Mouse (Mus musculus) forebrain, embryonic 11.5 days (tissue): ENCODE data around the gene G6pc3. TPM values are rescaled to one million over a fixed set of nuclear protein-coding genes. Genes with fewer than 3 reads are reported as not detected.

Source experiments
- ATAC-seq: fragments of 200-750 bp; cut with Nextera tagmentation; replicated peaks from 2 replicates; pipeline ENCODE4 v1.8.0; 2017; ENCODE audit warnings: moderate TSS enrichment; ENCODE audit not compliant: low FRiP score
- DNase-seq: peaks from one replicate; pipeline ENCODE4 v3.0.0-alpha.2; 2017; ENCODE audit warnings: low spot score
- H3K27ac ChIP-seq: fragments of 300-500 bp; sonication (generic); 2 replicates; pipeline ENCODE4 v1.5.1; 2014; ENCODE audit warnings: low read depth, low read length
- H3K27me3 ChIP-seq: fragments of 300-500 bp; sonication (generic); 2 replicates; pipeline ENCODE4 v1.6.1; 2014; ENCODE audit warnings: mild to moderate bottlenecking, low read length, mixed read lengths; ENCODE audit not compliant: control insufficient read depth, insufficient read depth
- H3K36me3 ChIP-seq: fragments of 300-500 bp; sonication (generic); 2 replicates; pipeline ENCODE4 v1.6.1; 2014; ENCODE audit warnings: mild to moderate bottlenecking, low read length, moderate library complexity, mixed read lengths; ENCODE audit not compliant: control insufficient read depth, insufficient read depth
- H3K4me1 ChIP-seq: fragments of 300-500 bp; sonication (generic); replicated peaks from 2 replicates; pipeline ENCODE4 v1.6.1; 2014; ENCODE audit warnings: low read length, mixed read lengths; ENCODE audit not compliant: control insufficient read depth, insufficient read depth
- H3K4me2 ChIP-seq: fragments of 300-500 bp; sonication (generic); 2 replicates; pipeline ENCODE4 v1.6.1; 2014; ENCODE audit warnings: low read depth, mild to moderate bottlenecking, low read length, moderate library complexity, mixed read lengths; ENCODE audit not compliant: severe bottlenecking
- H3K4me3 ChIP-seq: fragments of 300-500 bp; sonication (generic); 2 replicates; pipeline ENCODE4 v1.5.1; 2014; ENCODE audit warnings: low read depth, low read length
- H3K9ac ChIP-seq: fragments of 300-500 bp; sonication (generic); 2 replicates; pipeline ENCODE4 v1.6.1; 2014; ENCODE audit warnings: low read length
- H3K9me3 ChIP-seq: fragments of 300-500 bp; sonication (generic); 2 replicates; pipeline ENCODE4 v1.6.1; 2016; ENCODE audit warnings: low read length, mixed read lengths; ENCODE audit not compliant: control insufficient read depth
- WGBS: fragments of 180-500 bp; shearing (Covaris S2); extraction: QIAGEN DNeasy Blood & Tissue Kit; methylation state at CpG from one replicate; pipeline ENCODE4 v1.1.7; 2014; 5-methylcytosine and 5-hydroxymethylcytosine counted together
- polyA plus RNA-seq: library from polyadenylated mRNA; unstranded; fragments of >200 nt; fragmentation: Nextera tagmentation; extraction: Ambion mirVana; gene quantifications from 2 replicates; pipeline ENCODE4 v1.2.1, GENCODE M21; 2014

Gene G6pc3
- 30.6 and 32.2 TPM in 2 replicates for polyA plus RNA-seq

- no peaks in the 10 kb centered on the region for H3K27me3 ChIP-seq
These were observed at the start of gene G6pc3 for GRCm38 (mm10) chr11:102189461-102190436. Gene G6pc3, plus strand, starts transcription at chr11:102189620.

GRCm38 (mm10) chr11:102140508-102140907 is 48.9 kb upstream of the G6pc3 start:
- Histone ChIP-seq H3K27me3 (peaks cover 15% of the 10 kb centered on the region), H3K36me3 (no peaks in the 10 kb centered on the region), H3K9me3 (no peaks in the 10 kb centered on the region), H3K9ac (no peak overlapping the region), H3K4me1 (peaks cover 6% of the 10 kb centered on the region; the same call in 1 of the 2 replicates), H3K4me2 (no peak overlapping the region), H3K4me3 (no peak overlapping the region), H3K27ac (no peak overlapping the region)
- peak; percentile 83 for DNase-seq
- 2% methylated on average over 5 of the region's 5 CpGs for WGBS
- ATAC-seq = no peak

More at GRCm38 (mm10) chr11:102189461-102190436, at the start of gene G6pc3:
- DNase-seq (peak; percentile 90), ATAC-seq (peak; percentile 82)
- 3% methylated on average over 50 of the region's 50 CpGs for WGBS
- Histone ChIP-seq H3K9me3 (no peaks in the 10 kb centered on the region), H3K4me2 (peak within 1 kb of the TSS; percentile 79), H3K9ac (peak within 1 kb of the TSS; percentile 73), H3K27ac (0 out of 2 replicates have a peak within 1 kb of the TSS, but pooled peaks have one; percentile 13), H3K4me3 (peak within 1 kb of the TSS; percentile 58), H3K4me1 (0 out of 2 replicates have a peak, but pooled peaks cover 5% of the 10 kb centered on the region), H3K36me3 (no peaks in the 10 kb centered on the region; the same call in 1 of the 2 replicates)

- Histone ChIP-seq H3K4me3 (no peak overlapping the region), H3K27me3 (peaks cover 33% of the 10 kb centered on the region), H3K9ac (no peak overlapping the region), H3K4me1 (peaks cover 13% of the 10 kb centered on the region), H3K27ac (no peak overlapping the region), H3K4me2 (no peak overlapping the region), H3K9me3 (no peaks in the 10 kb centered on the region), H3K36me3 (no peaks in the 10 kb centered on the region)
- ATAC-seq (no peak), DNase-seq (no peak)
- 76% methylated on average over 7 of the region's 7 CpGs for WGBS
These were observed 47.1 kb upstream of the G6pc3 start for GRCm38 (mm10) chr11:102142355-102142754.

- Histone ChIP-seq H3K9ac (no peak overlapping the region), H3K4me1 (peaks cover 11% of the 10 kb centered on the region), H3K27me3 (peaks cover 51% of the 10 kb centered on the region), H3K36me3 (no peaks in the 10 kb centered on the region), H3K4me2 (peak overlapping the region; percentile 31; the same call in 1 of the 2 replicates), H3K4me3 (peak overlapping the region; percentile 15; the same call in 1 of the 2 replicates), H3K27ac (no peak overlapping the region), H3K9me3 (no peaks in the 10 kb centered on the region)
- WGBS = 23% methylated on average over 13 of the region's 13 CpGs
- DNase-seq = no peak
- ATAC-seq = no peak
These were observed 44.4 kb upstream of the G6pc3 start for GRCm38 (mm10) chr11:102144957-102145470.

GRCm38 (mm10) chr11:102145471-102146001 is 43.9 kb upstream of the G6pc3 start, which contains the start of gene Nags:
Gene Nags, plus strand, starts transcription at chr11:102145513.
- Histone ChIP-seq H3K27me3 (peaks cover 51% of the 10 kb centered on the region), H3K9me3 (no peaks in the 10 kb centered on the region), H3K4me2 (peak within 1 kb of the TSS; percentile 31; the same call in 1 of the 2 replicates), H3K36me3 (no peaks in the 10 kb centered on the region), H3K9ac (no peak within 1 kb of the TSS), H3K4me3 (peak within 1 kb of the TSS; percentile 15; the same call in 1 of the 2 replicates), H3K4me1 (peaks cover 11% of the 10 kb centered on the region), H3K27ac (no peak within 1 kb of the TSS)
- ATAC-seq = no peak
- 2% methylated on average over 46 of the region's 50 CpGs for WGBS
- DNase-seq = peak; percentile 69

GRCm38 (mm10) chr11:102146005-102146404 is 43.4 kb upstream of the G6pc3 start:
- no peak overlapping the region for H3K9ac ChIP-seq
- 6% methylated on average over 16 of the region's 16 CpGs for WGBS
- H3K4me2 ChIP-seq = no peak overlapping the region
- peaks cover 51% of the 10 kb centered on the region for H3K27me3 ChIP-seq
- peaks cover 11% of the 10 kb centered on the region for H3K4me1 ChIP-seq
- no peak for DNase-seq
- no peaks in the 10 kb centered on the region for H3K9me3 ChIP-seq
- H3K36me3 ChIP-seq = no peaks in the 10 kb centered on the region
- no peak overlapping the region for H3K27ac ChIP-seq
- no peak for ATAC-seq
- H3K4me3 ChIP-seq = 0 out of 2 replicates have a peak overlapping the region, but pooled peaks have one; percentile 15

- Histone ChIP-seq H3K4me1 (peaks cover 11% of the 10 kb centered on the region), H3K4me3 (no peak overlapping the region), H3K36me3 (no peaks in the 10 kb centered on the region), H3K27ac (no peak overlapping the region), H3K27me3 (peaks cover 51% of the 10 kb centered on the region), H3K9me3 (no peaks in the 10 kb centered on the region), H3K9ac (no peak overlapping the region), H3K4me2 (no peak overlapping the region)
- ATAC-seq = no peak
- 8% methylated on average over 17 of the region's 17 CpGs for WGBS
- DNase-seq = no peak
These were observed 42.9 kb upstream of the G6pc3 start for GRCm38 (mm10) chr11:102146531-102146930.

GRCm38 (mm10) chr11:102147213-102147989 is 42.0 kb upstream of the G6pc3 start:
- Histone ChIP-seq H3K9ac (no peak overlapping the region), H3K4me1 (peaks cover 11% of the 10 kb centered on the region), H3K27ac (no peak overlapping the region), H3K36me3 (no peaks in the 10 kb centered on the region), H3K27me3 (peaks cover 51% of the 10 kb centered on the region), H3K9me3 (no peaks in the 10 kb centered on the region), H3K4me2 (no peak overlapping the region), H3K4me3 (no peak overlapping the region)
- DNase-seq = no peak
- 15% methylated on average over 34 of the region's 34 CpGs for WGBS
- ATAC-seq = no peak
